Mouse (Mus musculus) MEL (cell line): ENCODE measurements around the gene Actr3b. TPM values are rescaled to one million over a fixed set of nuclear protein-coding genes. Genes with fewer than 3 reads are reported as not detected.
A peak's percentile ranks its signal among the peaks of the same experiment; 100 is the strongest.

ENCODE experiments used
- DNase-seq: peaks from one replicate; pipeline ENCODE4 v3.0.0; 2011; ENCODE audit warnings: low read depth, low spot score
- H3K27ac ChIP-seq: 2 replicates; pipeline ENCODE4 v1.5.1; 2012; ENCODE audit warnings: low read depth, mild to moderate bottlenecking, control low read depth, low read length, moderate library complexity; ENCODE audit not compliant: control insufficient read depth
- H3K27me3 ChIP-seq, 2 experiments: fragments of 150-350 bp in 1 of 2; sonication (generic) in 1 of 2; 2 replicates each; pipeline ENCODE4 v1.6.1; 2012; ENCODE audit warnings: low read length in 2 of 2, mild to moderate bottlenecking in 2 of 2, improper control_type of control experiment in 1 of 2, moderate library complexity in 1 of 2; ENCODE audit not compliant: insufficient read depth in 2 of 2, control insufficient read depth in 1 of 2
- H3K36me3 ChIP-seq, 2 experiments: 2 replicates each; pipeline ENCODE4 v1.6.1; 2012 to 2014; ENCODE audit warnings: low read length in 2 of 2, improper control_type of control experiment in 1 of 2, inconsistent platforms in 1 of 2, mild to moderate bottlenecking in 1 of 2; ENCODE audit not compliant: insufficient read depth in 2 of 2, control insufficient read depth in 1 of 2
- H3K4me1 ChIP-seq, 2 experiments: fragments of 150-350 bp in 1 of 2; sonication (generic) in 1 of 2; 2 replicates each; pipeline ENCODE4 v1.6.1; 2012; ENCODE audit warnings: low read length in 2 of 2, improper control_type of control experiment in 1 of 2, mild to moderate bottlenecking in 1 of 2; ENCODE audit not compliant: insufficient read depth in 2 of 2, control insufficient read depth in 1 of 2
- H3K4me3 ChIP-seq, 2 experiments: fragments of 150-350 bp in 1 of 2; sonication (generic) in 1 of 2; 2 replicates each; pipeline ENCODE4 v1.5.1; 2012; ENCODE audit warnings: low read depth in 2 of 2, low read length in 2 of 2, mild to moderate bottlenecking in 2 of 2, moderate library complexity in 2 of 2, control low read depth in 1 of 2, improper control_type of control experiment in 1 of 2; ENCODE audit not compliant: control insufficient read depth in 1 of 2, insufficient read depth in 1 of 2
- H3K79me2 ChIP-seq: 2 replicates; pipeline ENCODE4 v1.6.1; 2012; ENCODE audit warnings: mild to moderate bottlenecking, low read length, moderate library complexity; ENCODE audit not compliant: control insufficient read depth, poor library complexity, insufficient read depth
- H3K9ac ChIP-seq: 2 replicates; pipeline ENCODE4 v1.6.1; 2012; ENCODE audit warnings: low read depth, mild to moderate bottlenecking, control low read depth, low read length, moderate library complexity; ENCODE audit not compliant: control insufficient read depth, poor library complexity, severe bottlenecking
- H3K9me3 ChIP-seq: fragments of 150-350 bp; sonication (generic); replicated peaks from 2 replicates; pipeline ENCODE4 v1.6.1; 2012; ENCODE audit warnings: mild to moderate bottlenecking, low read length, improper control_type of control experiment, moderate library complexity; ENCODE audit not compliant: insufficient read depth
- BHLHE40 ChIP-seq: IDR thresholded peaks from 2 replicates; pipeline ENCODE4 v1.6.1; 2012; ENCODE audit warnings: low read depth, mild to moderate bottlenecking, inconsistent platforms, low read length, improper control_type of control experiment, borderline replicate concordance
- CHD1 ChIP-seq: IDR thresholded peaks from 2 replicates; pipeline ENCODE4 v1.6.1; 2012; ENCODE audit warnings: low read depth, mild to moderate bottlenecking, inconsistent platforms, low read length, improper control_type of control experiment
- CHD2 ChIP-seq: IDR thresholded peaks from 2 replicates; pipeline ENCODE4 v1.6.1; 2011; ENCODE audit warnings: low read length, improper control_type of control experiment
- ELF1 ChIP-seq: IDR thresholded peaks from 2 replicates; pipeline ENCODE4 v1.6.1; 2014; ENCODE audit warnings: low read depth, mild to moderate bottlenecking, inconsistent platforms, low read length, improper control_type of control experiment, moderate library complexity
- ETS1 ChIP-seq: IDR thresholded peaks from 2 replicates; pipeline ENCODE4 v1.6.1; 2012; ENCODE audit warnings: low read depth, mild to moderate bottlenecking, inconsistent platforms, low read length, improper control_type of control experiment, moderate library complexity
- GABPA ChIP-seq: IDR thresholded peaks from 2 replicates; pipeline ENCODE4 v1.6.1; 2012; ENCODE audit warnings: low read depth, mild to moderate bottlenecking, inconsistent platforms, low read length, improper control_type of control experiment, moderate library complexity
- GATA1 ChIP-seq: IDR thresholded peaks from 2 replicates; pipeline ENCODE4 v1.6.1; 2011; ENCODE audit warnings: low read depth, low read length, improper control_type of control experiment
- HCFC1 ChIP-seq: IDR thresholded peaks from 2 replicates; pipeline ENCODE4 v1.6.1; 2012; ENCODE audit warnings: low read depth, mild to moderate bottlenecking, inconsistent platforms, low read length, improper control_type of control experiment, moderate library complexity
- MAX ChIP-seq: IDR thresholded peaks from 2 replicates; pipeline ENCODE4 v1.6.1; 2011; ENCODE audit warnings: low read length, improper control_type of control experiment
- MXI1 ChIP-seq: IDR thresholded peaks from 2 replicates; pipeline ENCODE4 v1.6.1; 2011; ENCODE audit warnings: mild to moderate bottlenecking, low read depth, low read length, improper control_type of control experiment
- MYC ChIP-seq: IDR thresholded peaks from 2 replicates; pipeline ENCODE4 v1.6.1; 2011; ENCODE audit warnings: low read depth, mild to moderate bottlenecking, low read length, improper control_type of control experiment, moderate library complexity
- POLR2AphosphoS5 ChIP-seq: IDR thresholded peaks from 2 replicates; pipeline ENCODE4 v1.6.1; 2012; ENCODE audit warnings: low read depth, borderline replicate concordance, mild to moderate bottlenecking, inconsistent platforms, low read length, moderate library complexity, mixed read lengths
- RAD21 ChIP-seq: IDR thresholded peaks from 2 replicates; pipeline ENCODE4 v1.6.1; 2011; ENCODE audit warnings: mild to moderate bottlenecking, low read depth, low read length, improper control_type of control experiment
- RCOR1 ChIP-seq: IDR thresholded peaks from 2 replicates; pipeline ENCODE4 v1.6.1; 2012; ENCODE audit warnings: low read depth, mild to moderate bottlenecking, inconsistent platforms, low read length, improper control_type of control experiment
- SIN3A ChIP-seq: IDR thresholded peaks from 2 replicates; pipeline ENCODE4 v1.6.1; 2012; ENCODE audit warnings: low read length, improper control_type of control experiment, inconsistent platforms
- TAL1 ChIP-seq: IDR thresholded peaks from 2 replicates; pipeline ENCODE4 v1.6.1; 2012; ENCODE audit warnings: mild to moderate bottlenecking, inconsistent platforms, low read length, moderate library complexity, mixed read lengths
- UBTF ChIP-seq: IDR thresholded peaks from 2 replicates; pipeline ENCODE4 v1.6.1; 2012; ENCODE audit warnings: low read depth, mild to moderate bottlenecking, inconsistent platforms, low read length, improper control_type of control experiment, moderate library complexity, borderline replicate concordance; ENCODE audit not compliant: insufficient read depth
- ZMIZ1 ChIP-seq: IDR thresholded peaks from 2 replicates; pipeline ENCODE4 v1.6.1; 2012; ENCODE audit warnings: low read depth, mild to moderate bottlenecking, inconsistent platforms, low read length, improper control_type of control experiment, moderate library complexity
- polyA plus RNA-seq, 2 experiments: library from polyadenylated mRNA; stranded (reverse) in 1 of 2; unstranded in 1 of 2; fragments of >175 nt in 1 of 2; fragments of >200 nt in 1 of 2; gene quantifications; 2 replicates each; pipeline versions ENCODE4 v1.2.1 to v1.2.4; 2012; ENCODE audit warnings: low replicate concordance in 2 of 2, low read depth in 1 of 2; ENCODE audit not compliant: insufficient read length in 2 of 2, insufficient read depth in 1 of 2, missing spikeins in 1 of 2
- total RNA-seq: library from RNA; depleted of rRNA; stranded (reverse); fragments of 300-350 nt; gene quantifications from 2 replicates; pipeline ENCODE4 v1.2.3, GENCODE M21; 2012

Gene Actr3b
- total and polyA plus RNA-seq, 3 experiments = 8.7 to 11.1 TPM; not detected in 1

DNA sequence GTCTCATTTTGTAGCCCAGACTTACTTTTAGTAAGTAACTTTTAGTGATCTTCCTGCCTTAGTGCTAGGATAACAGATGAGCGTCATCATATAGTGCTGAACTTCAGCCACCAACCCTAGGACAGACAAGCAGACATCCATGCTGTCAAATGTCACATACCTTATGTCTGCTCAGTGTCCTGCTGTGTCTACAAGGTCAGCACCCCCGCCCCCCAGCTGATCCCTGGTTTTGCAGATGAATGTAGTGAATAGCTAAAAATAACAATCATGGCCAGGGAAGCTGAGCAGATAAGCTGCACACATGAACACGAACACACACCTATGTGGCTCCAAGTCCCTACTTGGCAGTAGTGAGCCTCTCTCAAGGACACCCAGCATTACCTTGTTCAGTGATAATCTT is 11.2 kb upstream of the Actr3b start:
- TF ChIP-seq GATA1 (no peak), TAL1 (no peak), HCFC1 (no peak), UBTF (no peak), POLR2AphosphoS5 (no peak)
- DNase-seq = no peak
- Histone ChIP-seq H3K4me3 (no peak overlapping the region), H3K79me2 (no peaks in the 10 kb centered on the region), H3K9me3 (no peaks in the 10 kb centered on the region), H3K9ac (no peak overlapping the region), H3K36me3 (no peaks in the 10 kb centered on the region), H3K4me1 (no peaks in the 10 kb centered on the region), H3K27me3 (peaks cover 0 to 11% of the 10 kb centered on the region in 2 experiments), H3K27ac (no peak overlapping the region)

DNA sequence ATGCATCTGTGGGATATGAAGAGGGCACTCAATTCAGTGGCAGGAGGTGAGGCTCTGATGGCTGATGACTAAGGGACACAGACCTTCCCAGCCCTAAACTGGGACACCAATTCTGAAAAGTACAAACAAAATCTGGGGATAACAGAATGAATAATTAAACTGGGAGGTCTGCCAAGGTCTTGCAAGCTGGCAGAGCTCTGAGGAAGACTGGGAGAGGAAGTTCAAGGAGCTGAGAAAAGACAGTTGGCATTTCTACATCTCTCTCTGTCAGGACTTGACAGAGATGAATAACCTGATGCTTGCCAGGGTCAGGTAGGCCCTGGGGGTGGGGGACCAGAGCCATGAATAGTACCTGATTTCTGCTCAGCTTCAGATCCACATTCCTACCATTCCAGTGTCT is 8.2 kb upstream of the Actr3b start:
- no peaks in the 10 kb centered on the region for H3K9me3 ChIP-seq
- peaks cover 0 to 6% of the 10 kb centered on the region in 2 experiments; a peak in 3 of 4 replicates for H3K27me3 ChIP-seq
- H3K4me3 ChIP-seq = no peak overlapping the region
- H3K36me3 ChIP-seq = peaks cover 0 to 6% of the 10 kb centered on the region in 2 experiments; a peak in 2 of 4 replicates
- no peak overlapping the region for H3K27ac ChIP-seq
- peaks cover 0 to 5% of the 10 kb centered on the region in 2 experiments; a peak in 1 of 4 replicates for H3K4me1 ChIP-seq
- no peak for TF ChIP-seq HCFC1
- TF ChIP-seq BHLHE40 = no peak
- TF ChIP-seq MXI1 = no peak
- TF ChIP-seq SIN3A = no peak
- no peak for TF ChIP-seq ZMIZ1
- no peak for TF ChIP-seq ETS1
- H3K79me2 ChIP-seq = no peaks in the 10 kb centered on the region
- DNase-seq = peak; percentile 16
- no peak overlapping the region for H3K9ac ChIP-seq

DNA sequence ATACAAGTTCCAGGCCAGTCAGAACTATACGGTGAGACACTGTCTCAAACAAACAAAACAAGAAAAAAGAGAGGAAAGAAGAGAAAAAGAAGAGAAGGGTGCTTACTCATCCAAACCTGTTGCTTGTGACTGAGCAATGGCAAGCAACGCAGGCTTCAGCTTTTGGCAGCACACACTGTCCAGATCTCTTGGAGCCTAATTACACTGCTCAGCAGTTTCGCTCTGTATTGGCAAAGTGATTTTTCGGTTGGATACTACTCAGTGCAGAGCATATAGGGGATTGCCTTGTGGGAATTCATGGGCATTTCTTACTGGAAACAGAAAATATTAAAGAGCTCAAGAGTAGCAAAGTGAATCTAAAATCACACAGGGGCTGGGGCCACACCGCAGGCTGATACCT is 6.9 kb upstream of the Actr3b start:
- TF ChIP-seq ELF1 = no peak
- no peak for TF ChIP-seq CHD2
- no peak for TF ChIP-seq ETS1
- TF ChIP-seq RAD21 = no peak
- no peak for TF ChIP-seq GABPA
- no peak for TF ChIP-seq HCFC1
- TF ChIP-seq MYC = no peak
- no peak for TF ChIP-seq SIN3A
- no peak for TF ChIP-seq MAX
- TF ChIP-seq CHD1 = no peak
- no peak for TF ChIP-seq RCOR1
- Histone ChIP-seq H3K27ac (no peak overlapping the region), H3K4me3 (no peak overlapping the region), H3K27me3 (no peaks in the 10 kb centered on the region), H3K9ac (no peak overlapping the region), H3K4me1 (peaks cover 0 to 5% of the 10 kb centered on the region in 2 experiments; a peak in 1 of 4 replicates), H3K79me2 (no peaks in the 10 kb centered on the region), H3K36me3 (peaks cover 0 to 6% of the 10 kb centered on the region in 2 experiments; a peak in 2 of 4 replicates), H3K9me3 (no peaks in the 10 kb centered on the region)
- DNase-seq = no peak
